ENCODE assay signal across 27 mouse cellular contexts in the genomic region with DNA sequence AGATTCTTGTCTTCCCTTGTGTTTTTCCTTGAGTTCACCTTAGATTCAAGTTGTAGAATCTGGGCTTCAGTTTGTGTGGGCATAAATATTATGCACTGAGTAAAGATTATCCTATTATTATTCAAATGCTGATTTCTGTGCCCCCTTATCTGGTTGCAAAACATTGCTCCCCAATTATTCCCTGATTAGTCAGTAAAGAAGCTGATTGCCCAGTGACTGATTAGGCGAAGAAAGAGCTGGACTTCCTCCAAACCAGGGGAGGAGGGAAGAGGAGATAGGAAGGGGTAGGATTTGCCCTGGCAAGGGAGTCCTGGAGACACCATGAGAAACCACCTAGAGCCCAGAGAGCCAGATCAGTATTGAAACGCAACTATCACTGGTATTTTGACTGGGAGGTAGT.
"Had no signal": no experiment of that assay in that cellular context is flagged by ENCODE, and none has a peak within 500 bp of the region (broad histone marks: within the 10 kb centered on the region; RNA-seq: fewer than 3 reads in every experiment).

No protein-coding gene starts in this region.

- H3K36me3 ChIP-seq: limb, embryonic 10.5 days; limb, embryonic 15.5 days; liver, embryonic 12.5 days; liver, embryonic 13.5 days; liver, embryonic 15.5 days; lung, embryonic 15.5 days; midbrain, embryonic 12.5 days; midbrain, embryonic 15.5 days had no signal

- H3K9ac ChIP-seq: limb, embryonic 12.5 days; limb, embryonic 13.5 days; limb, embryonic 15.5 days; liver, embryonic 12.5 days; liver, embryonic 13.5 days; liver, embryonic 14.5 days; liver, embryonic 15.5 days; liver, postnatal 0 days; lung, embryonic 14.5 days; lung, embryonic 15.5 days; midbrain, embryonic 12.5 days; midbrain, embryonic 13.5 days; midbrain, embryonic 15.5 days had no signal

- H3K4me3 ChIP-seq: limb, embryonic 10.5 days; limb, embryonic 12.5 days; limb, embryonic 13.5 days; limb, embryonic 15.5 days; liver, embryonic 12.5 days; liver, embryonic 13.5 days; liver, embryonic 15.5 days; lung, embryonic 15.5 days; megakaryocyte, embryonic 14.5 days; midbrain, embryonic 10.5 days; midbrain, embryonic 12.5 days; midbrain, embryonic 13.5 days; midbrain, embryonic 15.5 days; myocyte had no signal

- H3K27ac ChIP-seq: limb, embryonic 10.5 days; limb, embryonic 12.5 days; limb, embryonic 13.5 days; limb, embryonic 15.5 days; liver, embryonic 12.5 days; liver, embryonic 13.5 days; liver, embryonic 14.5 days; liver, embryonic 15.5 days; lung, embryonic 15.5 days; macrophage; midbrain, embryonic 10.5 days; midbrain, embryonic 12.5 days; midbrain, embryonic 13.5 days; midbrain, embryonic 15.5 days had no signal

- H3K27me3 ChIP-seq: limb, embryonic 12.5 days; limb, embryonic 13.5 days; limb, embryonic 15.5 days; liver, embryonic 12.5 days; liver, embryonic 13.5 days; liver, embryonic 15.5 days; lung, embryonic 15.5 days; megakaryocyte, embryonic 14.5 days; midbrain, embryonic 12.5 days; midbrain, embryonic 13.5 days; midbrain, embryonic 15.5 days had no signal

- H3K4me1 ChIP-seq: lung, embryonic 15.5 days; midbrain, embryonic 12.5 days had no signal

- DNase-seq: left cerebral cortex, postnatal 4 days; liver; liver, embryonic 13.5 days; liver, postnatal 0 days; lung, adult 18-20 months; lung, adult 2 months; lung, embryonic 14.5 days; lung, postnatal 10 days; lung, postnatal 14 days; lung, postnatal 36 days; lung, postnatal 4 days; midbrain, embryonic 14.5 days had no signal

- H3K9me3 ChIP-seq: limb, embryonic 10.5 days; limb, embryonic 12.5 days; limb, embryonic 13.5 days; limb, embryonic 15.5 days; liver, embryonic 12.5 days; liver, embryonic 13.5 days; liver, embryonic 15.5 days; lung, embryonic 15.5 days; megakaryocyte, embryonic 14.5 days; midbrain, embryonic 10.5 days; midbrain, embryonic 12.5 days; midbrain, embryonic 13.5 days; midbrain, embryonic 15.5 days had no signal
